Mouse (Mus musculus) embryonic facial prominence, embryonic 13.5 days (tissue): ENCODE data around the gene Spata3. TPM values are rescaled to one million over a fixed set of nuclear protein-coding genes. Genes with fewer than 3 reads are reported as not detected.

Experiments
- ATAC-seq: fragments of 200-750 bp; cut with Nextera tagmentation; 2 replicates; pipeline ENCODE4 v1.8.0; 2017; ENCODE audit warnings: low read depth; ENCODE audit not compliant: insufficient number of reproducible peaks, insufficient read depth, low FRiP score, low TSS enrichment
- H3K27ac ChIP-seq: fragments of 300-500 bp; sonication (generic); 2 replicates; pipeline ENCODE4 v1.5.1; 2015; ENCODE audit warnings: moderate library complexity, mild to moderate bottlenecking, inconsistent platforms
- H3K27me3 ChIP-seq: fragments of 300-500 bp; sonication (generic); 2 replicates; pipeline ENCODE4 v1.6.1; 2015; ENCODE audit warnings: mild to moderate bottlenecking, inconsistent platforms
- H3K36me3 ChIP-seq: fragments of 300-500 bp; sonication (generic); 2 replicates; pipeline ENCODE4 v1.6.1; 2015; ENCODE audit warnings: mild to moderate bottlenecking, inconsistent platforms
- H3K4me1 ChIP-seq: fragments of 300-500 bp; sonication (generic); 2 replicates; pipeline ENCODE4 v1.6.1; 2015; ENCODE audit warnings: inconsistent platforms
- H3K4me2 ChIP-seq: fragments of 300-500 bp; sonication (generic); 2 replicates; pipeline ENCODE4 v1.6.1; 2015; ENCODE audit warnings: moderate library complexity, mild to moderate bottlenecking, inconsistent platforms
- H3K4me3 ChIP-seq: fragments of 300-500 bp; sonication (generic); 2 replicates; pipeline ENCODE4 v1.5.1; 2015; ENCODE audit warnings: mild to moderate bottlenecking, inconsistent platforms
- H3K9ac ChIP-seq: fragments of 300-500 bp; sonication (generic); 2 replicates; pipeline ENCODE4 v1.6.1; 2015; ENCODE audit warnings: mild to moderate bottlenecking, inconsistent platforms
- H3K9me3 ChIP-seq: fragments of 300-500 bp; sonication (generic); 2 replicates; pipeline ENCODE4 v1.6.1; 2016; ENCODE audit warnings: inconsistent platforms
- WGBS: fragments of 180-500 bp; shearing (Covaris S2); methylation state at CpG from one replicate; pipeline ENCODE4 v1.1.7; 2015; ENCODE audit warnings: mixed read lengths; 5-methylcytosine and 5-hydroxymethylcytosine counted together
- polyA plus RNA-seq: library from polyadenylated mRNA; unstranded; fragments of >200 nt; fragmentation: Nextera tagmentation; extraction: Ambion mirVana; gene quantifications from 2 replicates; pipeline ENCODE4 v1.2.1, GENCODE M21; 2015

The Spata3 gene
- polyA plus RNA-seq, 1 experiment from 2014 or later, result not detected

GRCm38 (mm10) chr1:86038191-86038951 is 21.8 kb downstream of the Spata3 start:
- WGBS, result 82% methylated on average over 3 of the region's 3 CpGs
- no peaks in the 10 kb centered on the region for H3K36me3 ChIP-seq
- no peak overlapping the region for H3K27ac ChIP-seq
- H3K4me1 ChIP-seq, result no peaks in the 10 kb centered on the region
- H3K27me3 ChIP-seq, result peaks cover 5% of the 10 kb centered on the region
- H3K9me3 ChIP-seq, result peaks cover 6% of the 10 kb centered on the region; the same call in 1 of the 2 replicates
- H3K4me3 ChIP-seq, result no peak overlapping the region
- ATAC-seq, result no peak
- no peak overlapping the region for H3K9ac ChIP-seq
- no peak overlapping the region for H3K4me2 ChIP-seq

GRCm38 (mm10) chr1:86040131-86040530 is 23.5 kb downstream of the Spata3 start:
- H3K4me3 ChIP-seq, result no peak overlapping the region
- no peak overlapping the region for H3K27ac ChIP-seq
- no peak overlapping the region for H3K4me2 ChIP-seq
- H3K9me3 ChIP-seq, result peaks cover 6% of the 10 kb centered on the region; the same call in 1 of the 2 replicates
- no peak overlapping the region for H3K9ac ChIP-seq
- peaks cover 23% of the 10 kb centered on the region for H3K27me3 ChIP-seq
- 63% methylated on average over 4 of the region's 4 CpGs for WGBS
- H3K4me1 ChIP-seq, result no peaks in the 10 kb centered on the region
- H3K36me3 ChIP-seq, result no peaks in the 10 kb centered on the region
- no peak for ATAC-seq

- no peaks in the 10 kb centered on the region for H3K4me1 ChIP-seq
- ATAC-seq, result no peak
- 87% methylated on average over 3 of the region's 3 CpGs for WGBS
- H3K27ac ChIP-seq, result no peak overlapping the region
- H3K9me3 ChIP-seq, result peaks cover 6% of the 10 kb centered on the region; the same call in 1 of the 2 replicates
- no peak overlapping the region for H3K4me3 ChIP-seq
- H3K36me3 ChIP-seq, result no peaks in the 10 kb centered on the region
- H3K9ac ChIP-seq, result no peak overlapping the region
- peaks cover 29% of the 10 kb centered on the region for H3K27me3 ChIP-seq
- H3K4me2 ChIP-seq, result no peak overlapping the region
These were observed 24.2 kb downstream of the Spata3 start for GRCm38 (mm10) chr1:86040817-86041216.

- Histone ChIP-seq H3K4me1 (peaks cover 10% of the 10 kb centered on the region), H3K9ac (no peak overlapping the region), H3K4me2 (no peak overlapping the region), H3K4me3 (no peak overlapping the region), H3K9me3 (peaks cover 6% of the 10 kb centered on the region; the same call in 1 of the 2 replicates), H3K27me3 (peaks cover 64% of the 10 kb centered on the region), H3K36me3 (no peaks in the 10 kb centered on the region), H3K27ac (no peak overlapping the region)
- no peak for ATAC-seq
- WGBS, result 50% methylated on average over 4 of the region's 4 CpGs
These were observed 28.4 kb downstream of the Spata3 start for GRCm38 (mm10) chr1:86045056-86045455.

GRCm38 (mm10) chr1:86045848-86046805 is 29.5 kb downstream of the Spata3 start, which contains the start of gene 2810459M11Rik:
Gene 2810459M11Rik (plus strand): TSS chr1:86045863.
- peak within 1 kb of the TSS; percentile 72 for H3K9ac ChIP-seq
- H3K27ac ChIP-seq, result no peak within 1 kb of the TSS
- ATAC-seq, result peak; percentile 21; the same call in 1 of the 2 replicates
- H3K4me2 ChIP-seq, result peak within 1 kb of the TSS; percentile 98
- peaks cover 6% of the 10 kb centered on the region; the same call in 1 of the 2 replicates for H3K9me3 ChIP-seq
- no peaks in the 10 kb centered on the region for H3K36me3 ChIP-seq
- peaks cover 64% of the 10 kb centered on the region for H3K27me3 ChIP-seq
- peak within 1 kb of the TSS; percentile 59 for H3K4me3 ChIP-seq
- under 1% methylated on average over 108 of the region's 110 CpGs for WGBS
- peaks cover 10% of the 10 kb centered on the region for H3K4me1 ChIP-seq

GRCm38 (mm10) chr1:86046833-86047563 is 30.4 kb downstream of the Spata3 start:
- Histone ChIP-seq H3K36me3 (no peaks in the 10 kb centered on the region), H3K27ac (no peak overlapping the region), H3K9me3 (no peaks in the 10 kb centered on the region), H3K27me3 (peaks cover 64% of the 10 kb centered on the region), H3K4me3 (peak overlapping the region; percentile 59), H3K9ac (no peak overlapping the region), H3K4me2 (peak overlapping the region; percentile 98), H3K4me1 (peaks cover 10% of the 10 kb centered on the region)
- 6% methylated on average over 24 of the region's 24 CpGs for WGBS
- ATAC-seq, result no peak

GRCm38 (mm10) chr1:86048231-86048630 is 31.6 kb downstream of the Spata3 start:
- Histone ChIP-seq H3K9ac (no peak overlapping the region), H3K4me3 (no peak overlapping the region), H3K9me3 (no peaks in the 10 kb centered on the region), H3K36me3 (no peaks in the 10 kb centered on the region), H3K4me1 (peaks cover 10% of the 10 kb centered on the region), H3K27me3 (peaks cover 60% of the 10 kb centered on the region), H3K4me2 (no peak overlapping the region), H3K27ac (no peak overlapping the region)
- ATAC-seq, result no peak
- whole genome bisulfite sequencing, result 84% methylated on average over 4 of the region's 4 CpGs

GRCm38 (mm10) chr1:86048744-86049143 is 32.1 kb downstream of the Spata3 start:
- Histone ChIP-seq H3K9ac (no peak overlapping the region), H3K36me3 (no peaks in the 10 kb centered on the region), H3K9me3 (no peaks in the 10 kb centered on the region), H3K27ac (no peak overlapping the region), H3K27me3 (peaks cover 55% of the 10 kb centered on the region), H3K4me3 (no peak overlapping the region), H3K4me1 (peaks cover 10% of the 10 kb centered on the region), H3K4me2 (no peak overlapping the region)
- 79% methylated on average over 3 of the region's 3 CpGs for WGBS
- no peak for ATAC-seq

GRCm38 (mm10) chr1:86053198-86053921 is 36.7 kb downstream of the Spata3 start:
- no peaks in the 10 kb centered on the region for H3K4me1 ChIP-seq
- H3K36me3 ChIP-seq, result no peaks in the 10 kb centered on the region
- 81% methylated on average over 12 of the region's 12 CpGs for WGBS
- H3K27me3 ChIP-seq, result peaks cover 9% of the 10 kb centered on the region
- no peak overlapping the region for H3K4me2 ChIP-seq
- H3K9ac ChIP-seq, result no peak overlapping the region
- H3K9me3 ChIP-seq, result no peaks in the 10 kb centered on the region
- no peak overlapping the region for H3K27ac ChIP-seq
- no peak for ATAC-seq
- no peak overlapping the region for H3K4me3 ChIP-seq

GRCm38 (mm10) chr1:86054943-86055342 is 38.3 kb downstream of the Spata3 start:
- Histone ChIP-seq H3K4me3 (no peak overlapping the region), H3K4me1 (no peaks in the 10 kb centered on the region), H3K9ac (no peak overlapping the region), H3K27me3 (no peaks in the 10 kb centered on the region; the same call in 1 of the 2 replicates), H3K9me3 (no peaks in the 10 kb centered on the region), H3K4me2 (no peak overlapping the region), H3K36me3 (no peaks in the 10 kb centered on the region), H3K27ac (no peak overlapping the region)
- ATAC-seq, result no peak
- 49% methylated on average over 3 of the region's 3 CpGs for WGBS
